Mouse (Mus musculus) embryonic facial prominence, embryonic 14.5 days (tissue): ENCODE results near the gene Gpr55. TPM values are rescaled to one million over a fixed set of nuclear protein-coding genes. Genes with fewer than 3 reads are reported as not detected.

ENCODE experiments used
- ATAC-seq: fragments of 200-750 bp; cut with Nextera tagmentation; 2 replicates; pipeline ENCODE4 v1.8.0; 2017; ENCODE audit warnings: low read depth, moderate number of reproducible peaks, moderate TSS enrichment
- DNase-seq: peaks from one replicate; pipeline ENCODE4 v3.0.0-alpha.2; 2015; ENCODE audit warnings: low spot score
- H3K27ac ChIP-seq: fragments of 300-500 bp; sonication (generic); replicated peaks from 2 replicates; pipeline ENCODE4 v1.5.1; 2014; ENCODE audit warnings: low read depth, mild to moderate bottlenecking, low read length, moderate library complexity
- H3K27me3 ChIP-seq: fragments of 300-500 bp; sonication (generic); replicated peaks from 2 replicates; pipeline ENCODE4 v1.6.1; 2014; ENCODE audit warnings: low read length; ENCODE audit not compliant: control insufficient read depth, insufficient read depth
- H3K36me3 ChIP-seq: fragments of 300-500 bp; sonication (generic); 2 replicates; pipeline ENCODE4 v1.6.1; 2014; ENCODE audit warnings: low read length, mixed read lengths; ENCODE audit not compliant: control insufficient read depth, insufficient read depth
- H3K4me1 ChIP-seq: fragments of 300-500 bp; sonication (generic); 2 replicates; pipeline ENCODE4 v1.6.1; 2014; ENCODE audit warnings: antibody characterized with exemption, low read length; ENCODE audit not compliant: control insufficient read depth, insufficient read depth
- H3K4me2 ChIP-seq: fragments of 300-500 bp; sonication (generic); 2 replicates; pipeline ENCODE4 v1.6.1; 2014; ENCODE audit warnings: low read depth, mild to moderate bottlenecking, low read length, moderate library complexity, mixed read lengths
- H3K4me3 ChIP-seq: fragments of 300-500 bp; sonication (generic); 2 replicates; pipeline ENCODE4 v1.5.1; 2014; ENCODE audit warnings: low read depth, mild to moderate bottlenecking, low read length
- H3K9ac ChIP-seq: fragments of 300-500 bp; sonication (generic); 2 replicates; pipeline ENCODE4 v1.6.1; 2014; ENCODE audit warnings: low read depth, mild to moderate bottlenecking, low read length, moderate library complexity, mixed read lengths
- H3K9me3 ChIP-seq: fragments of 300-500 bp; sonication (generic); 2 replicates; pipeline ENCODE4 v1.6.1; 2016; ENCODE audit warnings: low read length; ENCODE audit not compliant: control insufficient read depth
- WGBS: fragments of 180-500 bp; shearing (Covaris S2); extraction: QIAGEN DNeasy Blood & Tissue Kit; methylation state at CpG from one replicate; pipeline ENCODE4 v1.1.7; 2014; 5-methylcytosine and 5-hydroxymethylcytosine counted together
- polyA plus RNA-seq: library from polyadenylated mRNA; unstranded; fragments of >200 nt; fragmentation: Nextera tagmentation; extraction: Ambion mirVana; gene quantifications from 2 replicates; pipeline ENCODE4 v1.2.1, GENCODE M21; 2014

Gpr55 gene
- polyA plus RNA-seq = not detected in 2 replicates

GRCm38 (mm10) chr1:85960873-85961272 is at the start of gene Gpr55:
Gene Gpr55 (minus strand): TSS chr1:85961007.
- H3K4me2 ChIP-seq = no peak within 1 kb of the TSS
- peaks cover 21% of the 10 kb centered on the region; the same call in 1 of the 2 replicates for H3K4me1 ChIP-seq
- 78% methylated on average over 5 of the region's 5 CpGs for WGBS
- no peak within 1 kb of the TSS for H3K9ac ChIP-seq
- no peaks in the 10 kb centered on the region for H3K27me3 ChIP-seq
- no peaks in the 10 kb centered on the region for H3K36me3 ChIP-seq
- H3K9me3 ChIP-seq = no peaks in the 10 kb centered on the region
- ATAC-seq = no peak
- H3K27ac ChIP-seq = no peak within 1 kb of the TSS
- no peak within 1 kb of the TSS for H3K4me3 ChIP-seq
- DNase-seq = no peak

- Histone ChIP-seq H3K4me3 (no peak overlapping the region), H3K9me3 (no peaks in the 10 kb centered on the region), H3K4me2 (peak overlapping the region; percentile 16; the same call in 1 of the 2 replicates), H3K9ac (no peak overlapping the region), H3K27me3 (no peaks in the 10 kb centered on the region), H3K4me1 (no peaks in the 10 kb centered on the region), H3K27ac (no peak overlapping the region), H3K36me3 (no peaks in the 10 kb centered on the region)
- DNase-seq (peak; percentile 97), ATAC-seq (peak; percentile 86)
- under 1% methylated on average over 7 of the region's 7 CpGs for WGBS
Measured at GRCm38 (mm10) chr1:86007778-86008177, 47.0 kb upstream of the Gpr55 start.

- H3K9me3 ChIP-seq = no peaks in the 10 kb centered on the region
- no peaks in the 10 kb centered on the region for H3K36me3 ChIP-seq
- H3K27me3 ChIP-seq = no peaks in the 10 kb centered on the region
- DNase-seq (no peak), ATAC-seq (no peak)
- H3K4me2 ChIP-seq = no peak overlapping the region
- no peak overlapping the region for H3K4me3 ChIP-seq
- H3K27ac ChIP-seq = no peak overlapping the region
- WGBS = 90% methylated on average over 6 of the region's 6 CpGs
- H3K9ac ChIP-seq = no peak overlapping the region
- no peaks in the 10 kb centered on the region for H3K4me1 ChIP-seq
Measured at GRCm38 (mm10) chr1:86006040-86006439, 45.2 kb upstream of the Gpr55 start.

DNA sequence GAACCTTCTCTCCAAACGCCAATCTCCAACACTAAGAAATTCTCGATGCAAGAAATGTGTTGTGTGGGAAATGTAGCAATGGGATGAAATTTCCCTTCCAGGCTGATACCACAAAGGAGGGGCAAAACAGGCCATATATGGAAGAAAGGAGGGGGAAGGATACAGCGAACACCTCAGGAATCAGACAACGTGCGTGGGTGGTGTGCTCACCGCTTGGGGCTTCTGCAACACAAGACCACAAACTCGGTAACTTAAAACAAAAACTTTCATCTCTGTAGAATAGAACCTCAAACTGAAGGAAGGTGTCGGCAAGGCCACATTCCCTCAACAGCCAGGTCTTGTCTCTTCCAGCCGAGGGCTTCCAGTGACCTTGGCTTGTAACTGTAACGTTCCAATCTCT is 44.7 kb upstream of the Gpr55 start:
- no peaks in the 10 kb centered on the region for H3K36me3 ChIP-seq
- no peaks in the 10 kb centered on the region for H3K4me1 ChIP-seq
- DNase-seq (no peak), ATAC-seq (no peak)
- no peaks in the 10 kb centered on the region for H3K9me3 ChIP-seq
- 90% methylated on average over 10 of the region's 10 CpGs for WGBS
- no peak overlapping the region for H3K9ac ChIP-seq
- no peak overlapping the region for H3K4me3 ChIP-seq
- no peaks in the 10 kb centered on the region for H3K27me3 ChIP-seq
- no peak overlapping the region for H3K4me2 ChIP-seq
- no peak overlapping the region for H3K27ac ChIP-seq

- 72% methylated on average over 18 of the region's 18 CpGs for WGBS
- no peak for DNase-seq
- Histone ChIP-seq H3K9me3 (no peaks in the 10 kb centered on the region), H3K4me2 (no peak overlapping the region), H3K27me3 (no peaks in the 10 kb centered on the region), H3K9ac (no peak overlapping the region), H3K27ac (no peak overlapping the region), H3K4me1 (no peaks in the 10 kb centered on the region), H3K4me3 (no peak overlapping the region), H3K36me3 (no peaks in the 10 kb centered on the region)
- ATAC-seq = no peak
Measured at GRCm38 (mm10) chr1:85999853-86000570, 39.2 kb upstream of the Gpr55 start.

- Histone ChIP-seq H3K4me2 (no peak overlapping the region), H3K4me3 (no peak overlapping the region), H3K9me3 (no peaks in the 10 kb centered on the region), H3K4me1 (no peaks in the 10 kb centered on the region), H3K36me3 (no peaks in the 10 kb centered on the region), H3K27ac (no peak overlapping the region), H3K27me3 (no peaks in the 10 kb centered on the region), H3K9ac (no peak overlapping the region)
- DNase-seq (no peak), ATAC-seq (no peak)
- WGBS = 72% methylated on average over 4 of the region's 4 CpGs
Measured at GRCm38 (mm10) chr1:85998012-85998411, 37.2 kb upstream of the Gpr55 start.

- Histone ChIP-seq H3K27me3 (no peaks in the 10 kb centered on the region), H3K9ac (no peak overlapping the region), H3K27ac (no peak overlapping the region), H3K4me3 (no peak overlapping the region), H3K4me1 (no peaks in the 10 kb centered on the region), H3K9me3 (no peaks in the 10 kb centered on the region), H3K36me3 (no peaks in the 10 kb centered on the region), H3K4me2 (no peak overlapping the region)
- DNase-seq = no peak
- 96% methylated on average over 1 of the region's 1 CpGs for WGBS
- ATAC-seq = no peak
Measured at GRCm38 (mm10) chr1:85997221-85997620, 36.4 kb upstream of the Gpr55 start.

DNA sequence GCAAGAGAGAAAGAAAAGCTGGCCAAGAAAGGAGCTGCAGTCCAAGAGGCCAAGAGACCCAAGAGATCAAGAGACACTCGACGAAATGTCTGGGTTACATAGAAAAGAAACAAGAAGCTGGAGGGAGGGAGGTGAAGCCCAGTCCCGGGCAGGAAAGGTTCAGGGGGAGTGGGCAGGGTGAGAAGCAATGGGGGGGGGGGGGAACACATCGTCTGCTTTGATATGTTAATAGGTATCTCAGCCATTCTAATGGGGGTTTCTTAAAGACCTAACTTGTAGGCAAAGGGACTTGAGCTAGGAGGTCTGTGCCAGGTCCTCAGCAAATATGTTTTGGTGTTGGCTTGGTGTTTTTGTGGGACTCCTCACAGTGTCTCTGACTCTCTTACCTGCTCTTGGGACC is 32.7 kb upstream of the Gpr55 start:
- Histone ChIP-seq H3K27me3 (no peaks in the 10 kb centered on the region), H3K4me3 (no peak overlapping the region), H3K4me2 (no peak overlapping the region), H3K4me1 (no peaks in the 10 kb centered on the region), H3K9ac (no peak overlapping the region), H3K36me3 (no peaks in the 10 kb centered on the region), H3K9me3 (no peaks in the 10 kb centered on the region), H3K27ac (no peak overlapping the region)
- DNase-seq = no peak
- no peak for ATAC-seq
- 73% methylated on average over 3 of the region's 4 CpGs for WGBS

GRCm38 (mm10) chr1:85992175-85992574 is 31.4 kb upstream of the Gpr55 start:
- Histone ChIP-seq H3K27ac (no peak overlapping the region), H3K27me3 (no peaks in the 10 kb centered on the region), H3K9me3 (no peaks in the 10 kb centered on the region), H3K4me3 (no peak overlapping the region), H3K4me1 (no peaks in the 10 kb centered on the region), H3K4me2 (no peak overlapping the region), H3K9ac (no peak overlapping the region), H3K36me3 (no peaks in the 10 kb centered on the region)
- ATAC-seq = no peak
- DNase-seq = no peak
- WGBS = 81% methylated on average over 9 of the region's 9 CpGs
